Mouse (Mus musculus) embryonic fibroblast, embryonic 13.5 days (primary cell): ENCODE results near the gene Prpsap2. TPM values are rescaled to one million over a fixed set of nuclear protein-coding genes. Genes with fewer than 3 reads are reported as not detected.

Source experiments
- H3K27ac ChIP-seq: 2 replicates; pipeline ENCODE4 v1.5.1; 2012; ENCODE audit warnings: low read length, control low read depth, inconsistent platforms; ENCODE audit not compliant: insufficient read depth
- H3K4me1 ChIP-seq: 2 replicates; pipeline ENCODE4 v1.6.1; 2011; ENCODE audit warnings: low read length; ENCODE audit not compliant: control insufficient read depth, insufficient read depth
- H3K4me3 ChIP-seq: 2 replicates; pipeline ENCODE4 v1.5.1; 2011; ENCODE audit warnings: mild to moderate bottlenecking, control low read depth, low read length; ENCODE audit not compliant: insufficient read depth
- CTCF ChIP-seq: IDR thresholded peaks from 2 replicates; pipeline ENCODE4 v1.5.1; 2011; ENCODE audit warnings: mild to moderate bottlenecking, control low read depth, low read length, moderate library complexity, borderline replicate concordance; ENCODE audit not compliant: insufficient read depth
- POLR2A ChIP-seq: IDR thresholded peaks from 2 replicates; pipeline ENCODE4 v1.6.1; 2011; ENCODE audit warnings: low read depth, mild to moderate bottlenecking, control low read depth, low read length, moderate library complexity
- polyA plus RNA-seq: library from polyadenylated mRNA; stranded (reverse); fragments of >200 nt; gene quantifications from 2 replicates; pipeline ENCODE4 v1.2.4, GENCODE M21; 2011; ENCODE audit warnings: low read depth; ENCODE audit not compliant: missing spikeins, insufficient read length

Gene Prpsap2
- polyA plus RNA-seq, 1 experiment = 23.3 TPM

GRCm38 (mm10) chr11:61692996-61693395 lies 68.9 kb downstream of the Prpsap2 start:
- no peak overlapping the region for H3K4me3 ChIP-seq
- H3K27ac ChIP-seq = no peak overlapping the region
- H3K4me1 ChIP-seq = no peaks in the 10 kb centered on the region
- TF ChIP-seq CTCF = no peak
- no peak for TF ChIP-seq POLR2A

- no peak for TF ChIP-seq POLR2A
- TF ChIP-seq CTCF = no peak
- no peak overlapping the region for H3K27ac ChIP-seq
- H3K4me1 ChIP-seq = peaks cover 4% of the 10 kb centered on the region; the same call in 1 of the 2 replicates
- H3K4me3 ChIP-seq = no peak overlapping the region
These were observed 74.3 kb downstream of the Prpsap2 start for GRCm38 (mm10) chr11:61687595-61687994.

GRCm38 (mm10) chr11:61686906-61687453 lies 74.9 kb downstream of the Prpsap2 start:
- H3K27ac ChIP-seq = no peak overlapping the region
- no peak overlapping the region for H3K4me3 ChIP-seq
- H3K4me1 ChIP-seq = peaks cover 4% of the 10 kb centered on the region; the same call in 1 of the 2 replicates
- TF ChIP-seq POLR2A (no peak), CTCF (no peak)

GRCm38 (mm10) chr11:61686141-61686540 lies 75.7 kb downstream of the Prpsap2 start:
- Histone ChIP-seq H3K27ac (no peak overlapping the region), H3K4me1 (peaks cover 4% of the 10 kb centered on the region; the same call in 1 of the 2 replicates), H3K4me3 (no peak overlapping the region)
- TF ChIP-seq POLR2A = no peak
- no peak for TF ChIP-seq CTCF

DNA sequence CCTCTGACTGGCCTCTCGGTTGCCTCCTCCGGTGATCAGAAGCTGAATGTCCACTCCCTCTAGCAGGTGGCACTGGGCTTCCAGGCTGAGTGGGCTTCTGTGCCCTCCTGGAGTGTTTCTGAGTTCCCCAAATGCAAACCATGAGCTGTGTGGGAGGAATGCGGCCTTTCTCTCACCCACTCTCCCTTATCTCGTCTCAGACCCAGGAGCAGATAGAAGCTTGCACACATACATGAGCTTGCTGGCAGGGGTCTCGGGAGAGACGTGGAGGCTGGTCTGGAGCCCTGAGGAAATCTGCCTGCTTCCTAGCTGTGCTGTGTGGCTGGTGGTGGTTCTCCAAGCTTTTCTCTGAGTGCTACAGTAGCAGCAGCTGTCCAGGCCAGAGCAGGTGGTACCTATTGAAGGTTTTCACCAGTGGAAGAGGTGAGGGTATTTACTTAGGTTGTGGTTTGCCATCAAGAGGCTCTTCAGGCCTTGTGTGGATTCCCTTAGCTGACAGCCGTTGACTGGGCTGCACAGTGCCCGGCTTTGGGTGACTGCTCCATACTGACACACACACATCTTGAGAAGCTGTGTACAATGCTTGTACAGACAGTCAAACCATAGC lies 76.7 kb downstream of the Prpsap2 start:
- TF ChIP-seq CTCF (no peak), POLR2A (no peak)
- Histone ChIP-seq H3K4me1 (peaks cover 4% of the 10 kb centered on the region; the same call in 1 of the 2 replicates), H3K4me3 (no peak overlapping the region), H3K27ac (no peak overlapping the region)

DNA sequence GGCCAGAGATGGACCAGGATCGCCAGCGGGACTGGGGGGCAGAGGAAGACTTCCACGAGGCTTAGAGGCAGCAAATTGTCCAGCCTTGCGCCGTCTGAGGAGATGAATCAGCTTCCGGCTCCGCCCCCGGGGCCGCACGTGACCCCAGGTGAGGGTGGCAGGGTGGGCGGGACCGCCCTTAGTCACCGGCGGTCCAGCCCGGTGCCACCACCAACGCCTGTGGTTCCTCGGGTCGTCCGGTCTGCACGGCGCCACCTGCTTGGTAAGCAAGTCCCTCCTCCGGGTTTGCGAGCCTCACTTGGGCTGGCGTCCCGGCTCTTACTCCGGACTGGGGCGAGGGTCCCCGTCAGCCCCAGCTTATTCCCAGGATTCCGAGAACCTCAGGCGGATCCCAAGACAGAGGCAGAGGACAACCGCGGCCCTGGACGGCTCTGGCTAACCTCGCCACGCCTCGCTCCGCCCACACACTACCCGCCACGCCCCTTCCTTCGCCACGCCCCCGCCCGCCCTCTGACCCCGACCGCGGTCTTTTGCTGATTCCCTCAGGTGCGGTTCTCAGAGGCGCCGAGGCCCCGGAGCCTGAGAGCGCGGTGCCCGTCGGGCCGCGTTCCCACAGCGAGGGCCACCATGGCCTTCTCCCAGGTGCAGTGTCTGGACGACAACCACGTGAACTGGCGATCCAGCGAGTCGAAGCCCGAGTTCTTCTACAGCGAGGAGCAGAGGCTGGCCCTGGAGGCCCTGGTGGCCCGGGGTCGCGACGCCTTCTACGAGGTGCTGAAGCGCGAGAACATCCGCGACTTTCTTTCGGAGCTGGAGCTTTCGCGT lies 77.8 kb downstream of the Prpsap2 start, which contains the start of gene Fam83g:
Fam83g (plus strand) TSS at position 185 of the 825 bp plus-strand sequence.
- peaks cover 4% of the 10 kb centered on the region; the same call in 1 of the 2 replicates for H3K4me1 ChIP-seq
- no peak within 1 kb of the TSS for H3K27ac ChIP-seq
- H3K4me3 ChIP-seq = peak within 1 kb of the TSS; percentile 16
- TF ChIP-seq CTCF (no peak), POLR2A (no peak)

Other genes with a start within 250 kb of the Prpsap2 start
- gene Epn2, start 182.4 kb downstream of the Prpsap2 start, polyA plus RNA-seq = 34.8 and 35.6 TPM in 2 replicates
- gene Grap, start 108.8 kb downstream of the Prpsap2 start, polyA plus RNA-seq = 0.30 and 0.32 TPM in 2 replicates
- gene Fam83g, start 78.0 kb downstream of the Prpsap2 start, polyA plus RNA-seq = 0.46 and 0.60 TPM in 2 replicates
- gene Slc5a10, start 41.3 kb downstream of the Prpsap2 start, polyA plus RNA-seq = not detected in 2 replicates
- gene Ulk2, start 93.0 kb upstream of the Prpsap2 start, polyA plus RNA-seq = 36.0 and 46.1 TPM in 2 replicates
- 17.6 and 20.0 TPM in 2 replicates for gene Akap10, start 168.2 kb upstream of the Prpsap2 start, polyA plus RNA-seq
- gene Specc1, start 194.7 kb upstream of the Prpsap2 start, polyA plus RNA-seq = 47.3 and 93.9 TPM in 2 replicates